Mouse (Mus musculus): Measurements from ENCODE around the gene Mrpl58. TPM values are rescaled to one million over a fixed set of nuclear protein-coding genes. Genes with fewer than 3 reads are reported as not detected.
"Not testable (repeated sequence)": the region's sequence is repeated elsewhere in the genome, so short reads cannot be mapped to it uniquely, and the experiment has no call there.

Gene Mrpl58
- polyA plus RNA-seq, 1 experiment from 2014 or later, result 226 TPM

GRCm38 (mm10) chr11:115383701-115384474 lies 19.7 kb upstream of the Mrpl58 start:
- Histone ChIP-seq H3K4me2 (replicated peaks) (peak overlapping the region; percentile 82), H3K9me3 (no peaks in the 10 kb centered on the region), H3K36me3 (0 out of 2 replicates have a peak, but pooled peaks cover 5% of the 10 kb centered on the region), H3K27me3 (no peaks in the 10 kb centered on the region), H3K4me3 (replicated peaks) (peak overlapping the region; percentile 87), H3K27ac (peak overlapping the region; percentile 74), H3K9ac (replicated peaks) (peak overlapping the region; percentile 97), H3K4me1 (replicated peaks) (peaks cover 45% of the 10 kb centered on the region)
- 38% methylated on average over 16 of the region's 16 CpGs for WGBS
- peak; percentile 2; the same call in 1 of the 2 replicates for ATAC-seq

- H3K4me3 ChIP-seq (replicated peaks), result 0 out of 2 replicates have a peak overlapping the region, but pooled peaks have one; percentile 87
- peak overlapping the region; percentile 82 for H3K4me2 ChIP-seq (replicated peaks)
- no peaks in the 10 kb centered on the region for H3K27me3 ChIP-seq
- peak overlapping the region; percentile 97 for H3K9ac ChIP-seq (replicated peaks)
- ATAC-seq, result no peak
- peaks cover 7% of the 10 kb centered on the region for H3K36me3 ChIP-seq
- no peaks in the 10 kb centered on the region for H3K9me3 ChIP-seq
- peaks cover 45% of the 10 kb centered on the region for H3K4me1 ChIP-seq (replicated peaks)
- H3K27ac ChIP-seq, result peak overlapping the region; percentile 74; the same call in 1 of the 2 replicates
- WGBS, result 81% methylated on average over 5 of the region's 5 CpGs
These were observed 19.0 kb upstream of the Mrpl58 start for GRCm38 (mm10) chr11:115384587-115384986.

- not testable (repeated sequence) for H3K4me2 ChIP-seq (replicated peaks); H3K27me3 ChIP-seq
- 87% methylated on average over 3 of the region's 3 CpGs for WGBS
These were observed 16.7 kb upstream of the Mrpl58 start for GRCm38 (mm10) chr11:115386859-115387258.

GRCm38 (mm10) chr11:115391358-115391757 lies 12.2 kb upstream of the Mrpl58 start:
- H3K27me3 ChIP-seq, result no peaks in the 10 kb centered on the region
- H3K36me3 ChIP-seq, result peaks cover 73% of the 10 kb centered on the region
- no peak for ATAC-seq
- no peaks in the 10 kb centered on the region for H3K9me3 ChIP-seq
- 92% methylated on average over 7 of the region's 7 CpGs for WGBS
- H3K4me3 ChIP-seq (replicated peaks), result no peak overlapping the region
- H3K9ac ChIP-seq (replicated peaks), result no peak overlapping the region
- peaks cover 1% of the 10 kb centered on the region; the same call in 1 of the 2 replicates for H3K4me1 ChIP-seq (replicated peaks)
- H3K27ac ChIP-seq, result no peak overlapping the region
- no peak overlapping the region for H3K4me2 ChIP-seq (replicated peaks)

More at GRCm38 (mm10) chr11:115386859-115387258, 16.7 kb upstream of the Mrpl58 start:
- Histone ChIP-seq H3K36me3 (peaks cover 28% of the 10 kb centered on the region), H3K4me1 (replicated peaks) (peaks cover 41% of the 10 kb centered on the region)
- not testable (repeated sequence) for H3K9me3 ChIP-seq; H3K27ac ChIP-seq; H3K9ac ChIP-seq (replicated peaks); ATAC-seq; H3K4me3 ChIP-seq (replicated peaks)

- Histone ChIP-seq H3K27ac (no peak overlapping the region), H3K4me1 (replicated peaks) (no peaks in the 10 kb centered on the region), H3K27me3 (no peaks in the 10 kb centered on the region), H3K9me3 (no peaks in the 10 kb centered on the region), H3K4me2 (replicated peaks) (no peak overlapping the region), H3K36me3 (peaks cover 69% of the 10 kb centered on the region), H3K9ac (replicated peaks) (no peak overlapping the region), H3K4me3 (replicated peaks) (no peak overlapping the region)
- WGBS, result 69% methylated on average over 34 of the region's 34 CpGs
- 0 out of 2 replicates have a peak, but pooled peaks have one; percentile 17 for ATAC-seq
These were observed 9.7 kb upstream of the Mrpl58 start for GRCm38 (mm10) chr11:115393721-115394325.

GRCm38 (mm10) chr11:115398085-115398484 lies 5.5 kb upstream of the Mrpl58 start:
- H3K4me3 ChIP-seq (replicated peaks), result no peak overlapping the region
- H3K9me3 ChIP-seq, result no peaks in the 10 kb centered on the region
- WGBS, result 86% methylated on average over 7 of the region's 7 CpGs
- no peak for ATAC-seq
- H3K9ac ChIP-seq (replicated peaks), result no peak overlapping the region
- H3K4me1 ChIP-seq (replicated peaks), result peaks cover 27% of the 10 kb centered on the region
- no peaks in the 10 kb centered on the region for H3K27me3 ChIP-seq
- no peak overlapping the region for H3K27ac ChIP-seq
- peaks cover 35% of the 10 kb centered on the region for H3K36me3 ChIP-seq
- H3K4me2 ChIP-seq (replicated peaks), result no peak overlapping the region

- Histone ChIP-seq H3K27me3 (no peaks in the 10 kb centered on the region), H3K4me1 (replicated peaks) (peaks cover 41% of the 10 kb centered on the region), H3K4me3 (replicated peaks) (no peak overlapping the region), H3K27ac (peak overlapping the region; percentile 87), H3K9me3 (no peaks in the 10 kb centered on the region), H3K36me3 (peaks cover 14% of the 10 kb centered on the region), H3K9ac (replicated peaks) (0 out of 2 replicates have a peak overlapping the region, but pooled peaks have one; percentile 32), H3K4me2 (replicated peaks) (no peak overlapping the region)
- no peak for ATAC-seq
- WGBS, result 78% methylated on average over 3 of the region's 3 CpGs
These were observed 3.4 kb upstream of the Mrpl58 start for GRCm38 (mm10) chr11:115400126-115400525.

GRCm38 (mm10) chr11:115400630-115401391 lies 2.7 kb upstream of the Mrpl58 start:
- Histone ChIP-seq H3K9me3 (no peaks in the 10 kb centered on the region), H3K27me3 (no peaks in the 10 kb centered on the region), H3K36me3 (peaks cover 12% of the 10 kb centered on the region), H3K4me1 (replicated peaks) (peaks cover 48% of the 10 kb centered on the region), H3K27ac (peak overlapping the region; percentile 87), H3K4me3 (replicated peaks) (no peak overlapping the region), H3K4me2 (replicated peaks) (peak overlapping the region; percentile 29), H3K9ac (replicated peaks) (peak overlapping the region; percentile 42)
- 28% methylated on average over 11 of the region's 11 CpGs for WGBS
- ATAC-seq, result peak; percentile 48

GRCm38 (mm10) chr11:115405723-115406122 lies 2.2 kb downstream of the Mrpl58 start:
- Histone ChIP-seq H3K4me3 (replicated peaks) (no peak overlapping the region; the same call in 1 of the 2 replicates), H3K9me3 (no peaks in the 10 kb centered on the region), H3K9ac (replicated peaks) (no peak overlapping the region), H3K27ac (no peak overlapping the region), H3K36me3 (peaks cover 33% of the 10 kb centered on the region), H3K4me1 (replicated peaks) (peaks cover 70% of the 10 kb centered on the region), H3K4me2 (replicated peaks) (0 out of 2 replicates have a peak overlapping the region, but pooled peaks have one; percentile 83), H3K27me3 (no peaks in the 10 kb centered on the region)
- ATAC-seq, result no peak
- WGBS, result 98% methylated on average over 6 of the region's 6 CpGs

GRCm38 (mm10) chr11:115406858-115407401 lies 3.4 kb downstream of the Mrpl58 start:
- Histone ChIP-seq H3K9me3 (no peaks in the 10 kb centered on the region), H3K9ac (replicated peaks) (no peak overlapping the region), H3K27ac (no peak overlapping the region), H3K4me3 (replicated peaks) (no peak overlapping the region), H3K4me1 (replicated peaks) (peaks cover 74% of the 10 kb centered on the region), H3K27me3 (no peaks in the 10 kb centered on the region), H3K36me3 (peaks cover 36% of the 10 kb centered on the region), H3K4me2 (replicated peaks) (no peak overlapping the region)
- no peak for ATAC-seq
- WGBS, result 97% methylated on average over 17 of the region's 17 CpGs

- H3K9ac ChIP-seq (replicated peaks), result peak overlapping the region; percentile 51
- peak overlapping the region; percentile 4; the same call in 1 of the 2 replicates for H3K4me2 ChIP-seq (replicated peaks)
- ATAC-seq, result no peak
These were observed 4.8 kb downstream of the Mrpl58 start for GRCm38 (mm10) chr11:115408266-115408920.

More at GRCm38 (mm10) chr11:115408266-115408920, 4.8 kb downstream of the Mrpl58 start:
- no peak overlapping the region for H3K4me3 ChIP-seq (replicated peaks)
- H3K27me3 ChIP-seq, result no peaks in the 10 kb centered on the region
- WGBS, result 77% methylated on average over 6 of the region's 6 CpGs
- H3K4me1 ChIP-seq (replicated peaks), result peaks cover 78% of the 10 kb centered on the region
- peaks cover 36% of the 10 kb centered on the region for H3K36me3 ChIP-seq
- no peaks in the 10 kb centered on the region for H3K9me3 ChIP-seq
- H3K27ac ChIP-seq, result peak overlapping the region; percentile 91
